Comparison of ENCODE assay signal across 18 mouse cellular contexts in genomic region chr7:34758721-34759120, GRCm38 (mm10). TPM values are rescaled to one million over a fixed set of nuclear protein-coding genes. Genes with fewer than 3 reads are reported as not detected.
DNase-seq lines count a peak whose midpoint lies in the region; ATAC-seq lines count a peak whose summit lies in the region.
"Had no signal": no experiment of that assay in that cellular context is flagged by ENCODE, and none has a peak within 500 bp of the region (broad histone marks: within the 10 kb centered on the region; RNA-seq: fewer than 3 reads in every experiment).

No protein-coding gene starts in this region.

- H3K4me3 ChIP-seq in forebrain, embryonic 13.5 days = no peak overlapping the region
- no peak overlapping the region for H3K4me3 ChIP-seq in forebrain, embryonic 16.5 days (replicated peaks; ENCODE audit: low read length)
- no peak overlapping the region for H3K4me3 ChIP-seq in hindbrain, embryonic 14.5 days (replicated peaks; ENCODE audit: low read length)
- no peak overlapping the region for H3K4me3 ChIP-seq in neural tube, embryonic 15.5 days (replicated peaks)
- H3K4me3 ChIP-seq: heart, embryonic 10.5 days; layer of hippocampus, adult 2 months; limb, embryonic 15.5 days; liver, embryonic 15.5 days; neural tube, embryonic 12.5 days had no signal

- DNase-seq in ovary, adult 18-20 months (ENCODE audit: low spot score) = peak; percentile 71
- no peak for DNase-seq in ovary, postnatal 14 days (ENCODE audit: low spot score)
- no peak for DNase-seq in hindbrain, embryonic 14.5 days (ENCODE audit: low spot score)
- DNase-seq in right cerebral cortex, adult 2 months (ENCODE audit: low spot score in 2 of 2) = no peak
- DNase-seq: kidney, adult 2 months; thymus, postnatal 14 days had no signal

- H3K9me3 ChIP-seq in forebrain, embryonic 13.5 days (replicated peaks) = peaks cover 6% of the 10 kb centered on the region
- H3K9me3 ChIP-seq in forebrain, embryonic 16.5 days (ENCODE audit: control insufficient read depth, low read length) = no peaks in the 10 kb centered on the region
- H3K9me3 ChIP-seq in hindbrain, embryonic 14.5 days (ENCODE audit: control insufficient read depth, low read length) = peaks cover 3% of the 10 kb centered on the region; the same call in 1 of the 2 replicates
- no peaks in the 10 kb centered on the region for H3K9me3 ChIP-seq in neural tube, embryonic 15.5 days (replicated peaks)
- H3K9me3 ChIP-seq: heart, embryonic 10.5 days; limb, embryonic 15.5 days; liver, embryonic 15.5 days; neural tube, embryonic 12.5 days had no signal

- H3K4me2 ChIP-seq in forebrain, embryonic 13.5 days = no peak overlapping the region
- no peak overlapping the region for H3K4me2 ChIP-seq in forebrain, embryonic 16.5 days (ENCODE audit: low read length)
- H3K4me2 ChIP-seq in hindbrain, embryonic 14.5 days (replicated peaks) = no peak overlapping the region
- peak overlapping the region; percentile 29 for H3K4me2 ChIP-seq in neural tube, embryonic 15.5 days
- H3K4me2 ChIP-seq: limb, embryonic 15.5 days; liver, embryonic 15.5 days; neural tube, embryonic 12.5 days had no signal

- H3K36me3 ChIP-seq in forebrain, embryonic 13.5 days (ENCODE audit: poor library complexity, severe bottlenecking) = no peaks in the 10 kb centered on the region
- H3K36me3 ChIP-seq in forebrain, embryonic 16.5 days (ENCODE audit: control insufficient read depth, insufficient read depth) = no peaks in the 10 kb centered on the region
- H3K36me3 ChIP-seq in hindbrain, embryonic 14.5 days (replicated peaks; ENCODE audit: control insufficient read depth, insufficient read depth) = no peaks in the 10 kb centered on the region
- H3K36me3 ChIP-seq in neural tube, embryonic 15.5 days = no peaks in the 10 kb centered on the region
- H3K36me3 ChIP-seq: heart, embryonic 10.5 days; limb, embryonic 15.5 days; liver, embryonic 15.5 days; neural tube, embryonic 12.5 days had no signal

- peaks cover 31% of the 10 kb centered on the region for H3K4me1 ChIP-seq in forebrain, embryonic 13.5 days
- peaks cover 18% of the 10 kb centered on the region for H3K4me1 ChIP-seq in forebrain, embryonic 16.5 days (replicated peaks; ENCODE audit: control insufficient read depth, insufficient read depth, low read length)
- H3K4me1 ChIP-seq in hindbrain, embryonic 14.5 days (replicated peaks; ENCODE audit: control insufficient read depth, insufficient read depth, low read length) = peaks cover 13% of the 10 kb centered on the region; the same call in 1 of the 2 replicates
- peaks cover 26% of the 10 kb centered on the region for H3K4me1 ChIP-seq in neural tube, embryonic 15.5 days
- H3K4me1 ChIP-seq: limb, embryonic 15.5 days; liver, embryonic 15.5 days had no signal

- H3K9ac ChIP-seq in forebrain, embryonic 13.5 days = no peak overlapping the region
- H3K9ac ChIP-seq in forebrain, embryonic 16.5 days (replicated peaks; ENCODE audit: low read depth, low read length) = no peak overlapping the region
- H3K9ac ChIP-seq in hindbrain, embryonic 14.5 days = no peak overlapping the region
- H3K9ac ChIP-seq in neural tube, embryonic 15.5 days (replicated peaks) = no peak overlapping the region
- H3K9ac ChIP-seq: limb, embryonic 15.5 days; liver, embryonic 15.5 days had no signal

- 71% methylated on average over 3 of the region's 3 CpGs for WGBS in forebrain, embryonic 13.5 days
- WGBS in forebrain, embryonic 16.5 days = 72% methylated on average over 3 of the region's 3 CpGs
- WGBS in hindbrain, embryonic 14.5 days = 37% methylated on average over 3 of the region's 3 CpGs
- 37% methylated on average over 3 of the region's 3 CpGs for WGBS in neural tube, embryonic 15.5 days

- 0 out of 2 replicates have a peak, but pooled peaks have one; percentile 13 for ATAC-seq in forebrain, embryonic 13.5 days
- no peak for ATAC-seq in forebrain, embryonic 16.5 days
- no peak for ATAC-seq in hindbrain, embryonic 14.5 days (ENCODE audit: low FRiP score)
- no peak for ATAC-seq in neural tube, embryonic 15.5 days (ENCODE audit: low FRiP score)
- ATAC-seq in megakaryocyte-erythroid progenitor cell, adult 5-6 weeks (replicated peaks; ENCODE audit: low FRiP score, low TSS enrichment, poor library complexity, severe bottlenecking) = no peak
- ATAC-seq: lung, postnatal 0 days had no signal

- 0 out of 2 replicates have a peak, but pooled peaks cover 3% of the 10 kb centered on the region for H3K27me3 ChIP-seq in forebrain, embryonic 13.5 days
- H3K27me3 ChIP-seq in forebrain, embryonic 16.5 days (replicated peaks; ENCODE audit: control insufficient read depth, insufficient read depth, low read length) = no peaks in the 10 kb centered on the region
- no peaks in the 10 kb centered on the region for H3K27me3 ChIP-seq in hindbrain, embryonic 14.5 days (ENCODE audit: control insufficient read depth, insufficient read depth, low read length)
- no peaks in the 10 kb centered on the region for H3K27me3 ChIP-seq in neural tube, embryonic 15.5 days (replicated peaks)
- H3K27me3 ChIP-seq: limb, embryonic 15.5 days; liver, embryonic 15.5 days; neural tube, embryonic 12.5 days had no signal

- H3K27ac ChIP-seq in forebrain, embryonic 13.5 days = no peak overlapping the region; the same call in 1 of the 2 replicates
- H3K27ac ChIP-seq in forebrain, embryonic 16.5 days (ENCODE audit: low read length) = no peak overlapping the region
- H3K27ac ChIP-seq in hindbrain, embryonic 14.5 days = peak overlapping the region; percentile 55
- H3K27ac ChIP-seq in neural tube, embryonic 15.5 days (replicated peaks) = peak overlapping the region; percentile 54
- H3K27ac ChIP-seq: heart, embryonic 10.5 days; layer of hippocampus, adult 2 months; limb, embryonic 15.5 days; liver, embryonic 15.5 days; neural tube, embryonic 12.5 days; stomach, postnatal 0 days had no signal

RNA-seq across cellular contexts. Expression of gene Chst8, which starts 53.8 kb away (rescaled TPM):
- 9.7 and 16.4 TPM in 2 replicates for polyA plus RNA-seq in forebrain, embryonic 13.5 days (2015; fragmentation: Nextera tagmentation; extraction: Ambion mirVana)
- polyA plus RNA-seq in forebrain, embryonic 16.5 days (2015; fragmentation: Nextera tagmentation; extraction: Ambion mirVana) = 9.9 and 12.0 TPM in 2 replicates
- 8.5 and 10.4 TPM in 2 replicates for polyA plus RNA-seq in hindbrain, embryonic 14.5 days (2014; fragmentation: Nextera tagmentation; extraction: Ambion mirVana)
- polyA plus RNA-seq in neural tube, embryonic 15.5 days (2015; fragmentation: Nextera tagmentation; extraction: Ambion mirVana) = 13.2 and 13.3 TPM in 2 replicates
- total RNA-seq in megakaryocyte-erythroid progenitor cell, adult 5-6 weeks (2014; fragmentation: Nextera tagmentation) = not detected in 2 replicates
- not detected in 2 replicates for total RNA-seq in megakaryocyte-erythroid progenitor cell, adult 5-6 weeks (2017)
- total RNA-seq: monocyte, adult 5-6 weeks had no signal

Comparison
In these comparisons a context has a peak if more than half of its experiments do, and no peak if none do; other contexts are left out.
1. H3K27ac ChIP-seq: peak in hindbrain, embryonic 14.5 days (single experiment) and neural tube, embryonic 15.5 days (single experiment); none in forebrain, embryonic 13.5 days (single experiment) and forebrain, embryonic 16.5 days (single experiment).